Mouse (Mus musculus): ENCODE measurements around the gene F11. TPM values are rescaled to one million over a fixed set of nuclear protein-coding genes. Genes with fewer than 3 reads are reported as not detected.

The F11 gene
- polyA plus RNA-seq, 1 experiment = not detected

DNA sequence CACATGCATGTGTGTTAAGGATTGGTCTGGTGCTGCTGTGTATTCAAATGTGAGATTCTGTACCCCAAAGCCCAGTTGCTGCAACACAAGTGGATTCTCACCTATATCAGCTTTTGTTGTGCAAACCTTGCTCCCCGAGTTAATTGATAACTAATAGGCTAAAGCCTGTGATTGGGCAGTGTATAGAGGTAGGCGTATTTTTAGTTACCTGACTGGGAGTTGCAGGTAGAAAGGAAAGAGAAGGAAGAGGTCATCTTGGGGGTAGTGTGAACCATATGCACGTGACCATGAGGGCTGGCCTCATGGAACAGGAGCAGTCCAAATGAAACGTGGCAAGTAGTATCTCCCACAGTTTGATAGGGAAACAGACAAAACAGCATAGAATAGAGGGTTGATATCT lies 3.1 kb upstream of the F11 start:
- Histone ChIP-seq H3K27me3 (ENCODE audit: control insufficient read depth, insufficient read depth, low read length) (no peaks in the 10 kb centered on the region), H3K4me1 (ENCODE audit: control insufficient read depth, insufficient read depth, low read length) (no peaks in the 10 kb centered on the region), H3K27ac (ENCODE audit: insufficient read depth, low read length) (no peak overlapping the region), H3K4me3 (replicated peaks; ENCODE audit: insufficient read depth, low read depth, low read length) (no peak overlapping the region)
- no peak for DNase-seq
- WGBS = 87% methylated on average over 4 of the region's 4 CpGs
- TF ChIP-seq CTCF (IDR thresholded peaks at IDR 0.05; ENCODE audit: borderline replicate concordance, insufficient read depth, low read depth, low read length) = no peak
- no peak for TF ChIP-seq POLR2A (IDR thresholded peaks at IDR 0.05; ENCODE audit: borderline replicate concordance, insufficient read depth, low read length)

DNA sequence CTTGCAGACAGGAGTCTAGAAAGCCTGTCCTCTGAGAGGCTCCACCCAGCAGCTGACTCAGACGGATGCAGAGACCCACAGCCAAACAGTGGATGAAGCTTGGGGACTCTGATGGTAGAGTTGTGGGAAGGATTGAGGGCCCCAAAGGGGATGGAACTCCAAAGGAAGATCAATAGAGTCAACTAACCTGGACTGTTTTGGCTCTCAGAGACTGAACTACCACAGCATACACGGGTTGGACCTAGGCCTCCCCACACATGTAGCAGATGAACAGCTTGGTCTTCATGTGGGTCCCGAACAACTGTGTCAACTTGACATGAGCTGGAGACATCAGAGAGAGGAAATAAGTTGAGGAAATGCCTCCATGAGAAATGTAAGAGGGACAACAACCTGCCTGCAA lies 1.0 kb upstream of the F11 start:
- TF ChIP-seq POLR2A (IDR thresholded peaks at IDR 0.05; ENCODE audit: borderline replicate concordance, insufficient read depth, low read length) (no peak), CTCF (IDR thresholded peaks at IDR 0.05; ENCODE audit: borderline replicate concordance, insufficient read depth, low read depth, low read length) (no peak)
- Histone ChIP-seq H3K27ac (ENCODE audit: insufficient read depth, low read length) (no peak overlapping the region), H3K4me3 (replicated peaks; ENCODE audit: insufficient read depth, low read depth, low read length) (no peak overlapping the region), H3K27me3 (ENCODE audit: control insufficient read depth, insufficient read depth, low read length) (no peaks in the 10 kb centered on the region), H3K4me1 (ENCODE audit: control insufficient read depth, insufficient read depth, low read length) (no peaks in the 10 kb centered on the region)
- DNase-seq = no peak
- 81% methylated on average over 3 of the region's 3 CpGs for WGBS

GRCm38 (mm10) chr8:45258421-45258820 lies 3.4 kb downstream of the F11 start:
- H3K4me1 ChIP-seq (ENCODE audit: control insufficient read depth, insufficient read depth, low read length) = no peaks in the 10 kb centered on the region
- H3K4me3 ChIP-seq (replicated peaks; ENCODE audit: insufficient read depth, low read depth, low read length) = no peak overlapping the region
- no peaks in the 10 kb centered on the region for H3K27me3 ChIP-seq (ENCODE audit: control insufficient read depth, insufficient read depth, low read length)
- no peak overlapping the region for H3K27ac ChIP-seq (ENCODE audit: insufficient read depth, low read length)
- no peak for DNase-seq
- TF ChIP-seq POLR2A (IDR thresholded peaks at IDR 0.05; ENCODE audit: borderline replicate concordance, insufficient read depth, low read length) (no peak), CTCF (IDR thresholded peaks at IDR 0.05; ENCODE audit: borderline replicate concordance, insufficient read depth, low read depth, low read length) (no peak)
- 73% methylated on average over 8 of the region's 8 CpGs for WGBS

DNA sequence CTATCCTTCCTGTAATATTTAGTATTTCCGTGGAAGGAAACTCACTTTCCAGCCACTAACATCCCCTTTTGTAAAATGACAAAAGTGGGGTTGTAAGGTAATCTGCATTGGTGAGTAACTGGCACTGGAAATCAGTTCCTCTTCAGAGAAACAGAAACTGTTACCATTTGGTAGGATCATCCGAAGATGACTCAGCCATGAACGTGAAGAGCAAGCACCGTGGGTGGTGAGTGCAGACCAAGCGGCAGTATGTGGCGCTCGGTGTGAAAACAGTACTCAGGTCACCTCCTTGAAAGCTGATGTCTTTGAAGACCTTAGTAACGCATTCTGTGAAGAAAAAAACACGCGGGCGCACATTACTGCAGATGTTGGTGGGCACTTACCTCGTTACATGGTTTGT lies 6.8 kb downstream of the F11 start:
- no peak overlapping the region for H3K27ac ChIP-seq (ENCODE audit: insufficient read depth, low read length)
- 78% methylated on average over 12 of the region's 12 CpGs for WGBS
- H3K4me1 ChIP-seq (ENCODE audit: control insufficient read depth, insufficient read depth, low read length) = no peaks in the 10 kb centered on the region
- H3K4me3 ChIP-seq (replicated peaks; ENCODE audit: insufficient read depth, low read depth, low read length) = no peak overlapping the region
- TF ChIP-seq POLR2A (IDR thresholded peaks at IDR 0.05; ENCODE audit: borderline replicate concordance, insufficient read depth, low read length) (no peak), CTCF (IDR thresholded peaks at IDR 0.05; ENCODE audit: borderline replicate concordance, insufficient read depth, low read depth, low read length) (no peak)
- H3K27me3 ChIP-seq (ENCODE audit: control insufficient read depth, insufficient read depth, low read length) = no peaks in the 10 kb centered on the region
- no peak for DNase-seq

DNA sequence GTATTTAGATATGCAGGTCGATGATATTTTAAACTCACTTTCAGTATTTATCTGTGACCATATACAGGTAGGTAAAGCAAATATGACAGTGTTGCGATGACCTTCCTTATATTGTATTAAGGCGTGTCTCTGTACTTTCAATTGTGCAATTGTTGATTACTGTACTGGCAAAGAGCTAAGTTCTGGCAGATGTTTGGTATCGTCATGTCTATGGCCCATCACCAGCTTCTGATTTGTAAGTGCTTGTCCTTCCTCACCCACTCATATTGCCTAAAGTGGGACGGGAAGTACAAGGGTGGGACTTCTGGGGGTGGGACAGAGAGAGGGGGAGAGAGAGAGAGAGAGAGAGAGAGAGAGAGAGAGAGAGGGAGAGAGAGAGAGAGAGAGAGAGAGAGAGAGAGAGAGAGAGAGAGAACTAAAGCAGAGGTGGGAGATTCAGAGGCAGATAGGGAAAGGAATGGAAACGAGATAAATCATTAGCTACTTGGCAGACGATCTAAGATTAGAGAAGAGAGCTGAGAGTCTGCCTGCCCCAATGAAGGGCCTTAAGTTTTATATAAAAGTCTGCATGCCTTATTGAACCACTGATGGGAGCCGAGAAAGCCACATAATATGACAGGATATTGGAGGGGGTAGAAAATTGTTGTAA lies 7.5 kb downstream of the F11 start:
- 82% methylated on average over 8 of the region's 8 CpGs for WGBS
- DNase-seq = no peak
- Histone ChIP-seq H3K27ac (ENCODE audit: insufficient read depth, low read length) (no peak overlapping the region), H3K27me3 (ENCODE audit: control insufficient read depth, insufficient read depth, low read length) (no peaks in the 10 kb centered on the region), H3K4me3 (replicated peaks; ENCODE audit: insufficient read depth, low read depth, low read length) (no peak overlapping the region), H3K4me1 (ENCODE audit: control insufficient read depth, insufficient read depth, low read length) (no peaks in the 10 kb centered on the region)
- no peak for TF ChIP-seq CTCF (IDR thresholded peaks at IDR 0.05; ENCODE audit: borderline replicate concordance, insufficient read depth, low read depth, low read length)
- no peak for TF ChIP-seq POLR2A (IDR thresholded peaks at IDR 0.05; ENCODE audit: borderline replicate concordance, insufficient read depth, low read length)

GRCm38 (mm10) chr8:45253586-45253985 lies 8.2 kb downstream of the F11 start:
- no peak for DNase-seq
- Histone ChIP-seq H3K4me1 (ENCODE audit: control insufficient read depth, insufficient read depth, low read length) (no peaks in the 10 kb centered on the region), H3K27me3 (ENCODE audit: control insufficient read depth, insufficient read depth, low read length) (no peaks in the 10 kb centered on the region), H3K27ac (ENCODE audit: insufficient read depth, low read length) (no peak overlapping the region), H3K4me3 (replicated peaks; ENCODE audit: insufficient read depth, low read depth, low read length) (no peak overlapping the region)
- 97% methylated on average over 1 of the region's 1 CpGs for WGBS
- TF ChIP-seq POLR2A (IDR thresholded peaks at IDR 0.05; ENCODE audit: borderline replicate concordance, insufficient read depth, low read length) = no peak

- WGBS = 60% methylated on average over 2 of the region's 2 CpGs
- Histone ChIP-seq H3K4me1 (ENCODE audit: control insufficient read depth, insufficient read depth, low read length) (no peaks in the 10 kb centered on the region), H3K4me3 (replicated peaks; ENCODE audit: insufficient read depth, low read depth, low read length) (no peak overlapping the region), H3K27me3 (ENCODE audit: control insufficient read depth, insufficient read depth, low read length) (no peaks in the 10 kb centered on the region), H3K27ac (ENCODE audit: insufficient read depth, low read length) (no peak overlapping the region)
- no peak for DNase-seq
- TF ChIP-seq CTCF (IDR thresholded peaks at IDR 0.05; ENCODE audit: borderline replicate concordance, insufficient read depth, low read depth, low read length) (no peak), POLR2A (IDR thresholded peaks at IDR 0.05; ENCODE audit: borderline replicate concordance, insufficient read depth, low read length) (no peak)
Observed at GRCm38 (mm10) chr8:45253111-45253510, 8.7 kb downstream of the F11 start.

- 37% methylated on average over 7 of the region's 7 CpGs for WGBS
- Histone ChIP-seq H3K4me3 (replicated peaks; ENCODE audit: insufficient read depth, low read depth, low read length) (no peak overlapping the region), H3K4me1 (ENCODE audit: control insufficient read depth, insufficient read depth, low read length) (no peaks in the 10 kb centered on the region), H3K27ac (ENCODE audit: insufficient read depth, low read length) (no peak overlapping the region), H3K27me3 (ENCODE audit: control insufficient read depth, insufficient read depth, low read length) (no peaks in the 10 kb centered on the region)
- TF ChIP-seq POLR2A (IDR thresholded peaks at IDR 0.05; ENCODE audit: borderline replicate concordance, insufficient read depth, low read length) = no peak
- no peak for TF ChIP-seq CTCF (IDR thresholded peaks at IDR 0.05; ENCODE audit: borderline replicate concordance, insufficient read depth, low read depth, low read length)
- DNase-seq = no peak
Observed at GRCm38 (mm10) chr8:45246307-45246706, 15.5 kb downstream of the F11 start.

Measured in cerebellum, adult 2 months (tissue).